Mouse (Mus musculus): Measurements from ENCODE around the gene Smyd1.

DNA sequence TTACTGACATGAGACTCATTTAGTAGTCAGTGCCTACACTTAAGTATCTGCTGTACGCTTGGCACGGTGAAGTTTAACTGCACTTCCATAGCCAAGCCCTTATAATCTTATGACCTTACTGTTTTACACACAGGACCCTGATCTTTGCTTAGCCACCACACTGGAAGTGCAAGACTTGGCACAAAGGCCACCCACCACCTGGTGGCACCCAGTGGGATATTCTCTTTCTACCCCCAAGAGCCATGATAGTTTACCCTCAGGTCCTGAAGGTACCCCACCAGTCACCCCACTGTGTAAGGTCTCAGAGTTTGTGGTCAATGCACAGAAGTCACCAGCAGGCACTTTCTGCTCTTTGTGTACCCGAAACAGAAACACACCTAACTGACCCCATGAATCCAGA lies 29.2 kb upstream of the Smyd1 start:
- TF ChIP-seq CTCF (IDR thresholded peaks at IDR 0.05; ENCODE audit: borderline replicate concordance, extremely low read depth, insufficient read depth, insufficient read length) = no peak
- TF ChIP-seq POLR2A (IDR thresholded peaks at IDR 0.05; ENCODE audit: borderline replicate concordance, extremely low read depth, insufficient read depth, insufficient read length, poor library complexity, severe bottlenecking) = no peak
